Mouse (Mus musculus): ENCODE measurements around the gene Grm7.

Grm7 gene

GRCm38 (mm10) chr6:110868311-110868710 lies 222.9 kb downstream of the Grm7 start:
- no peak for DNase-seq (ENCODE audit: low read depth, low spot score)

GRCm38 (mm10) chr6:110982013-110982412 lies 336.6 kb downstream of the Grm7 start:
- peak; percentile 42 for DNase-seq (ENCODE audit: low read depth, low spot score)

- peak; percentile 50 for DNase-seq (ENCODE audit: low read depth, low spot score)
These were observed 393.7 kb downstream of the Grm7 start for GRCm38 (mm10) chr6:111039099-111039498.

GRCm38 (mm10) chr6:111045896-111046295 lies 400.5 kb downstream of the Grm7 start:
- DNase-seq (ENCODE audit: low read depth, low spot score): no peak

- DNase-seq (ENCODE audit: low read depth, low spot score): no peak
These were observed 403.9 kb downstream of the Grm7 start for GRCm38 (mm10) chr6:111049247-111049646.

- peak; percentile 64 for DNase-seq (ENCODE audit: low read depth, low spot score)
These were observed 408.9 kb downstream of the Grm7 start for GRCm38 (mm10) chr6:111054001-111054975.

GRCm38 (mm10) chr6:111057798-111058197 lies 412.4 kb downstream of the Grm7 start:
- DNase-seq (ENCODE audit: low read depth, low spot score): no peak

- no peak for DNase-seq (ENCODE audit: low read depth, low spot score)
These were observed 414.6 kb downstream of the Grm7 start for GRCm38 (mm10) chr6:111060004-111060403.

- peak; percentile 51 for DNase-seq (ENCODE audit: low read depth, low spot score)
These were observed 439.2 kb downstream of the Grm7 start for GRCm38 (mm10) chr6:111084569-111084968.

GRCm38 (mm10) chr6:111094818-111095217 lies 449.4 kb downstream of the Grm7 start:
- no peak for DNase-seq (ENCODE audit: low read depth, low spot score)

- no peak for DNase-seq (ENCODE audit: low read depth, low spot score)
These were observed 460.1 kb downstream of the Grm7 start for GRCm38 (mm10) chr6:111105485-111105884.

- no peak for DNase-seq (ENCODE audit: low read depth, low spot score)
These were observed 515.7 kb downstream of the Grm7 start for GRCm38 (mm10) chr6:111161037-111161436.

GRCm38 (mm10) chr6:111195333-111195732 lies 550.0 kb downstream of the Grm7 start:
- peak; percentile 70 for DNase-seq (ENCODE audit: low read depth, low spot score)

- DNase-seq (ENCODE audit: low read depth, low spot score): no peak
These were observed 575.8 kb downstream of the Grm7 start for GRCm38 (mm10) chr6:111221083-111221729.

- no peak for DNase-seq (ENCODE audit: low read depth, low spot score)
These were observed 609.8 kb downstream of the Grm7 start for GRCm38 (mm10) chr6:111255215-111255614.

GRCm38 (mm10) chr6:111256939-111257338 lies 611.6 kb downstream of the Grm7 start:
- no peak for DNase-seq (ENCODE audit: low read depth, low spot score)

- no peak for DNase-seq (ENCODE audit: low read depth, low spot score)
These were observed 612.9 kb downstream of the Grm7 start for GRCm38 (mm10) chr6:111258256-111258655.

- DNase-seq (ENCODE audit: low read depth, low spot score): no peak
These were observed 615.8 kb downstream of the Grm7 start for GRCm38 (mm10) chr6:111261181-111261580.

GRCm38 (mm10) chr6:111276657-111277056 lies 631.3 kb downstream of the Grm7 start:
- no peak for DNase-seq (ENCODE audit: low read depth, low spot score)

- peak; percentile 9 for DNase-seq (ENCODE audit: low read depth, low spot score)
These were observed 633.1 kb downstream of the Grm7 start for GRCm38 (mm10) chr6:111278516-111278915.

GRCm38 (mm10) chr6:111293505-111294001 lies 648.2 kb downstream of the Grm7 start:
- DNase-seq (ENCODE audit: low read depth, low spot score): peak; percentile 11

- no peak for DNase-seq (ENCODE audit: low read depth, low spot score)
These were observed 658.7 kb downstream of the Grm7 start for GRCm38 (mm10) chr6:111303912-111304555.
